Mouse (Mus musculus): ENCODE measurements around the gene Fsd2. TPM values are rescaled to one million over a fixed set of nuclear protein-coding genes. Genes with fewer than 3 reads are reported as not detected.

Gene Fsd2
- polyA plus RNA-seq, 1 experiment from 2014 or later = not detected

DNA sequence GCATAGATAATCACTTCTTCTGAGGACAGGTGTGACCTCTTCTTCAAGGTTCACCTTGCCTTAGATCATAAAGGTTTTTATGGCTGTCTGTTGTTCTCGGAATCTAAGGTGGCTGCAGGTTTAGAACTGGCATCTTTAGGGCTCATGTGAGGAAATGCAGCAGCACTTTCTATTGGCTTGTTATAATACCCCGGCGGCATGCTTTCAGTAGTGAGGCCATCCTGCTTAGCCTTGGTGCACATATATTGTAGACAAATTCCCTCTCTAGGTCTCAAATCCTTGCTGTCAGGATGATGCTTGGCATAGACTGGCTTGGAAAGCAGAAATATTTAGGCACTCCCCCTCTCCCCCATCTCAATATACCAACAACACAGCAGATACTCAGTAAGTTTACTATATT is 3.5 kb upstream of the Fsd2 start:
- Histone ChIP-seq H3K9me3 (replicated peaks) (no peaks in the 10 kb centered on the region), H3K27ac (replicated peaks) (no peak overlapping the region), H3K4me1 (peaks cover 16% of the 10 kb centered on the region), H3K4me3 (peak overlapping the region; percentile 65; the same call in 1 of the 2 replicates), H3K27me3 (ENCODE audit: low read depth, poor library complexity, severe bottlenecking) (no peaks in the 10 kb centered on the region), H3K36me3 (0 out of 2 replicates have a peak, but pooled peaks cover 5% of the 10 kb centered on the region)
- 93% methylated on average over 3 of the region's 3 CpGs for WGBS
- no peak for DNase-seq (ENCODE audit: low spot score)

DNA sequence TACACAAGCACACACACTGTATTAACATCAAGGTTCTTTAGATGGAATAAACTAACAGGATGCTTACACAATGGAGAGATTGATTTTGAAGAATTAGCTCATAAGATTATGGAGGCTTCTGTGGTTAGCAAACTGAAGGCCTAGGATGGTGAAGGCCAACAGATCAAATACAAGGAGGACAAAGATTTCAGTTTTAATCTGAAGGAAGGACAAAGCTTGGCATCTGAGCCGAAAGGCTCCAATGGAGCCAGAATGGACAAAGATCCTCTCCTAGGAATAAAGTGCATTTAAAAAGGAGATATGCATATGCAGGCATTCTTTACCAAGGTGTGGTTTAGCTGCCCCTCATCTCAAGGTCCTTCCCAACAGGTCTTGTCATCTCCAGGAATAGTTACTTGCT is 3.1 kb upstream of the Fsd2 start:
- Histone ChIP-seq H3K9me3 (replicated peaks) (no peaks in the 10 kb centered on the region), H3K27ac (replicated peaks) (no peak overlapping the region), H3K27me3 (ENCODE audit: low read depth, poor library complexity, severe bottlenecking) (no peaks in the 10 kb centered on the region), H3K4me1 (peaks cover 16% of the 10 kb centered on the region), H3K4me3 (no peak overlapping the region), H3K36me3 (0 out of 2 replicates have a peak, but pooled peaks cover 1% of the 10 kb centered on the region)
- 97% methylated on average over 1 of the region's 1 CpGs for WGBS
- no peak for DNase-seq (ENCODE audit: low spot score)

DNA sequence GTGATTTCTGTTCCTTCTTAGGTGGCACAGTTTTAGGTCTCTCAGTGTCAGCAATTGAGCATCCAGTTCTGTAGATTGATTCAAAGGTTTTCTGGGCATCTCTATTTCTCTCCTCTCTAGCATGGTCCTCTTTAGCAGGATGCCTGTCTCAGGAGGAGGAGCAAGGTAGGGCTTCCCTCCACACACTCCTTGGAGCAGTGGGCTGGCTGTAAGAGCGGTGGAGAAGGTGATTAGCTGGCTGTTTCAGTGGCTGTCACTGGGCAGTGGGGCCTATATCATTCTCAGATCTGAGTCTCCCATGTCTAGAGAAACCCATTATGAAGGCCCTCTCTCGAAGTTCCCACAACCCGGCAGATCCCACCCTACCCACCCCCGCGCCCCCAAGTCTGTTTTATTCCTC is 652 bp upstream of the Fsd2 start:
- DNase-seq (ENCODE audit: low spot score) = no peak
- no peak overlapping the region for H3K4me3 ChIP-seq
- H3K9me3 ChIP-seq (replicated peaks) = no peaks in the 10 kb centered on the region
- no peaks in the 10 kb centered on the region for H3K36me3 ChIP-seq
- no peaks in the 10 kb centered on the region for H3K27me3 ChIP-seq (ENCODE audit: low read depth, poor library complexity, severe bottlenecking)
- H3K4me1 ChIP-seq = peaks cover 10% of the 10 kb centered on the region
- 90% methylated on average over 5 of the region's 5 CpGs for WGBS
- H3K27ac ChIP-seq (replicated peaks) = no peak overlapping the region

DNA sequence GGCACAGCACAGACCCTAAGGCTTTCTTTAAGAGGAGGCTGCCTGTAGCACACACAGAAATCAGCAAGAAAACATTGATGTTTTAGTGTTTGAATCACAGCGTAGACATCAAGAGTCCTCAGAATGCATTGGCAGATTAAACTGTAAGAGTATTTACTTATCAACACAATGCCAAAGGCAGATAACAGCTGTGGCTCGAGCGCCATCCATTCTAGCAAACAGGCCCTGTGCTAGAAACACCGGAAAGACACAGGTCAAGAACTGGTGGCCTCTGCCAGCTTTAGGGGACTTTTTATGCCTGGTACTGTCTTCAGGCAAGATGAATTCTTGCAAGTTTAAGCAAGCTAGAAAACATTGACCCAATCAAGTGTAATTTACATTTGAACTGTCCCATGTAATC is 412 bp downstream of the Fsd2 start:
- 82% methylated on average over 4 of the region's 4 CpGs for WGBS
- H3K9me3 ChIP-seq (replicated peaks) = no peaks in the 10 kb centered on the region
- H3K4me3 ChIP-seq = no peak overlapping the region
- no peaks in the 10 kb centered on the region for H3K36me3 ChIP-seq
- no peak for DNase-seq (ENCODE audit: low spot score)
- no peaks in the 10 kb centered on the region for H3K27me3 ChIP-seq (ENCODE audit: low read depth, poor library complexity, severe bottlenecking)
- no peak overlapping the region for H3K27ac ChIP-seq (replicated peaks)
- 0 out of 2 replicates have a peak, but pooled peaks cover 2% of the 10 kb centered on the region for H3K4me1 ChIP-seq

DNA sequence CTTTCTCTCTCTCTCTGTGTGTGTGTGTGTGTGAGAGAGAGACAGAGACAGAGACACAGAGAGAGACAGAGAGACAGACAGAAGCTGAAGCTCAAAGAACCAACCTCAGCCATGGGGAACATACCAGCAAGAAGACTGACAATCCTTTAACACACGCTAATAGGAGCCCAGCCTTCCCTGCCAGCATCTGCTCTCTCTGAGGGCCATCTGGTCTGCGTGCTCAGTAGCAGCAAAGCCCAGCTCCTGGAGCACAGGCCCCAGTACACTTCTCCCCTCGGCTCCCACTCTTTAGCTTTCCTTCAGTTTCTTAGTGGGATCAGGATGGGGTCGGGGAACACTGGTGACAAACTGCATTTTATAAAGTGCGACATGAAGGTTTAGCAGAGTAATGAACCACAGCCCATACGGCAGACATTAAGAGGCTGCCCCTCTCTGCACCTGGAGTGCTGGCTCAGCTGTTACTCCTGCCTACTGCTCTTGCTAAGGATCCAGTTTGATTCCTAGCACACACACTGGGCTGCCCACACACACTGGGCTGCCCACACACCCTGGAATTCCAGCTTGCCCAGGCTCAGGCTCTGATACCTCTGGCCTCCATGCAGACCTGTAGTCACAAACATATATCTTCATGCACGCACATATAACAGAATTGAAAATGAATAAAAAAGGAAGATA is 1.2 kb downstream of the Fsd2 start:
- H3K27ac ChIP-seq (replicated peaks) = no peak overlapping the region
- H3K27me3 ChIP-seq (ENCODE audit: low read depth, poor library complexity, severe bottlenecking) = no peaks in the 10 kb centered on the region
- H3K36me3 ChIP-seq = no peaks in the 10 kb centered on the region
- H3K4me3 ChIP-seq = no peak overlapping the region
- 0 out of 2 replicates have a peak, but pooled peaks cover 2% of the 10 kb centered on the region for H3K4me1 ChIP-seq
- no peaks in the 10 kb centered on the region for H3K9me3 ChIP-seq (replicated peaks)
- no peak for DNase-seq (ENCODE audit: low spot score)
- 74% methylated on average over 7 of the region's 7 CpGs for WGBS

DNA sequence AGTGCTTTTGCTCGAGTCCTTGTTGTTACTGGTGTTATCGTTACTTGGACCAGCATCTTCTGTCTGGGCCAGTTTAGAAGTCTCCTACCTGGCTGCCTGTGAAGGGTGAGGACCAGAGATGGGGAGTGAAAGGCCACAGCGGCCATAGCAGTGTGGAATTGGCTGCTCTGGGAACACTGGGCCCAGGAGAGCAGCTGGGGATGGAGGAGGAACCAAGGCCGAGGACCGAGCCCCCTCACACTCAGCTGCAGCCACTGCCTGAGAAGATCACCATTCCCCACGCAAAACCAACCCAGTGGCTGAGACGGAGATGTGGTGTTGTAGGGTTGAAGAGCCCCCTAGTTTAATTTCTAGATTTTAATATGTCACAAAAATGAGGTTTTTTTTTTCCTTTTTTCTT is 2.0 kb downstream of the Fsd2 start:
- Histone ChIP-seq H3K4me1 (0 out of 2 replicates have a peak, but pooled peaks cover 2% of the 10 kb centered on the region), H3K27me3 (ENCODE audit: low read depth, poor library complexity, severe bottlenecking) (no peaks in the 10 kb centered on the region), H3K36me3 (no peaks in the 10 kb centered on the region), H3K9me3 (replicated peaks) (no peaks in the 10 kb centered on the region), H3K27ac (replicated peaks) (no peak overlapping the region), H3K4me3 (no peak overlapping the region)
- WGBS = 82% methylated on average over 7 of the region's 7 CpGs
- DNase-seq (ENCODE audit: low spot score) = no peak

DNA sequence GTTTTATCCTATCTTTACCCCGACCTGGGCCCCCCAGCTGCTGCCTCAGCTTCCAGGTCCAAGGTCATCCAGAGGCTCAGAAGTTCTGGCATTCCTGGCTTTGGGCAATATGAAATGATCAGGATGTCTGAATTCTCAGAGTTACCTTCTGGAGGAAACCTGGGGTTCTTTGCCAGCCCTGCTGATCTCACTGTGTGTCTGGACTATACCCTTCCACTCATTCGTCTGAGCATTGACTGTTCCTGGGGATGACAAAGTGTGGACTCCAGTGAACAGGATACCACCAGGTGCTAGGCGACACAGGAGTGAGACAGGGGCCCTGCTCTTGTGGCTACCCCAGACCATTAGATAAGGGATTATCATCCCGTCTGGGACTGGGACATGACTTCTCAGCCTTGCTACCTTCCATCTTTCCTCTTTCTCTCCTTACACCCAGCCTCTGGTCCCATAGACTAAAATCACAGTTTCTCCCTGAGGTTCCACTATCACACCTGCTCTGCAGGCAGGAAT is 3.2 kb downstream of the Fsd2 start:
- Histone ChIP-seq H3K27ac (replicated peaks) (no peak overlapping the region), H3K9me3 (replicated peaks) (no peaks in the 10 kb centered on the region), H3K36me3 (no peaks in the 10 kb centered on the region), H3K4me1 (0 out of 2 replicates have a peak, but pooled peaks cover 2% of the 10 kb centered on the region), H3K4me3 (no peak overlapping the region), H3K27me3 (ENCODE audit: low read depth, poor library complexity, severe bottlenecking) (no peaks in the 10 kb centered on the region)
- WGBS = 82% methylated on average over 4 of the region's 4 CpGs
- DNase-seq (ENCODE audit: low spot score) = no peak

DNA sequence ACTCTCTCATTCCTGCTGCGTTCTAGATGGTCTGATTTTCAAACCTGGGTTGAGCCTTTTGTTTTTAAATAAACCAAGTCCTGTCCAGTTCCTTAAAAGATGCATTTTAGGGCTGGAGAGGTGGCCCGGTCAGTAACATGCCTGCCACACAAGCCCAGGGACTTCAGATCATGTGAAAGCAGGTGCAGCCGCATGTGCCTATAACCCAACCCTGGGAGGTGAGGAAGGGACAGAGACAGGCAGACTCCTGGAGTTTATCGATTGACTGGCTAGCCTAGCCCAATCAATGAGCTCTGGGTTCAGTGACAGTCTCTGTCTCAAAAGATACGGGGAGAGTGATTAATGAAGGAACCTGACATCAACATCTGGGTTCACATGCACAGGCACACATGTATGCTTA is 5.5 kb downstream of the Fsd2 start:
- Histone ChIP-seq H3K27ac (replicated peaks) (no peak overlapping the region), H3K4me3 (no peak overlapping the region), H3K4me1 (no peaks in the 10 kb centered on the region), H3K9me3 (replicated peaks) (no peaks in the 10 kb centered on the region), H3K27me3 (ENCODE audit: low read depth, poor library complexity, severe bottlenecking) (no peaks in the 10 kb centered on the region), H3K36me3 (no peaks in the 10 kb centered on the region)
- WGBS = 86% methylated on average over 5 of the region's 5 CpGs
- DNase-seq (ENCODE audit: low spot score) = no peak

DNA sequence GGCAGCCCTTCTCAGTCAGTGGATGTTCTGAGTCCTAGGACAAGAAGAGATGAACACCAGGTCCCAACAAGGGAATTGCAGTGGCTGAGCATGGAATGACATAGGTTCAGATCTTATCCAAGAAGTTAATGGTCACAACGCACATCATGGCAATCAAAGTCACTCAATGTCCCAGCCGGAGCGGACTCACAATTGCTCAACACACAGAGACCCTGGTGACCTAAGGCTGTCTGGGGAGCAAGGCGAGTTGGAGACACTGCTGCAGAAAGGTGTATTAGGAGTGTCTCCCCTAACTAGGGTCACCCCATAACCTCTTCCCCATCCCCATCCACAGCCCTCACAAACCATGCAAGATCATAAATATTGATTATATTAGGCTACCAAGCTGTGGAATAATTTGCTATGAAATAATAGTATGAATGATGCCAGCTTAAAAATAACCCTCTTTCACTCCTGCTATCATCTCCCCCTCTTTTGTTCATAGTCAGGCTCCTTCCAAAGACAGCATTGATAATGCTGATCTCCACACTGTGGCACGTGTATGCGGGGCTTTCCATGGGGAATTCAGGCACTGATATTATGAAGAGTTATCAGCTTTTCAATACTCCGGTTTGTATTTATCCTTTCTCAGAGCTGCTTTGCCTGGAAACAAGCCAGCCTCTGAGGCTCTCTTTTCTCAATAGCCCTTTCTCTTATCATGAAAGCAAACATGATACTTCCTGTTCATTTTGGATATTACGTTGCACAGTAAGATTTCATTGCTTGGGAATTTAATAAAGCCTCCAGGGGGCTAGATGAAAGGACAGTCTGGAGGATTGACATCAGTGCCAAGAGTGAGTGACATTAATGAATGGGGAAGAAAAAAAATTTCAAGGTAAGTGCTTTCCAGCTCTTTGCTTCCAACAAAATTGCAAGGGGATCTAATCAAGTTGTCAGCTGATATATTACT is 6.4 kb downstream of the Fsd2 start:
- Histone ChIP-seq H3K27ac (replicated peaks) (no peak overlapping the region), H3K9me3 (replicated peaks) (no peaks in the 10 kb centered on the region)
- no peak for DNase-seq (ENCODE audit: low spot score)

DNA sequence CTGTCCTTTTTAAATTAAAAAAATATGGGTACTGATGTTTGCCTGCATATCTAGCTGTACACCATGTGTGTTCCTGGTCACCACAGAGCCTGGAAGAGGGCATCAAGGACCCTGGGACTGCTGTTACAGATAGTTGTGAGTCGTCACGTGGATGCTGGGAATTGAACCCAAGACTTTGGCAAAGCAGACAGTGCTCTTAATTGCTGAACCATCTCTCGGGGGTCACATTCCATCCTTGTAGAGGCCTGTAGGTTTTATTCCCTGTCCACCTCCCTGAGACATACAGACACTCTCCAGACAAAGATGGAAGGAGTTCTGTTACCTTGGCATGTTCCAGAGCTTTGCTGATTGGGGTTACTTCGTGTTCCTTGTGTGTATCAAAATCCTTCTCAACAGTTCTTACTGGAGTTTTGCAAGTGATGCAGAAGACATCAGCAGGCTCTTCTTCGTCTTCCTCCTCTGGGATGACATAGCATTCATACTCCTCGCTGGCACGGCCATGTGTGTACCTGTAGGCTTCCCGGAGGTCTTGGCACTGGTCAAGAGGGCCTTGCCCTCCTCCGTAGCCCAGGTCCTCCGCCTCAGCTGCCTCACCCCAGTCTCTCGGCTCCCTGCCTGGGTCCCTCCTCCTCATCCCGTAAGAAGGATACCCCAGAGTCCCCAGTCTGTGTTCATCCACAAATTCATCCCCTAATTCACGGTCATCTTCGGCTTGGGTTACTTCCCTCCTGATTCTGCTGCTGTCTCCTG is 7.3 kb downstream of the Fsd2 start:
- no peak for DNase-seq (ENCODE audit: low spot score)
- WGBS = 84% methylated on average over 14 of the region's 14 CpGs
- no peaks in the 10 kb centered on the region for H3K4me1 ChIP-seq
- no peaks in the 10 kb centered on the region for H3K36me3 ChIP-seq
- H3K27ac ChIP-seq (replicated peaks) = no peak overlapping the region
- H3K9me3 ChIP-seq (replicated peaks) = no peaks in the 10 kb centered on the region
- no peaks in the 10 kb centered on the region for H3K27me3 ChIP-seq (ENCODE audit: low read depth, poor library complexity, severe bottlenecking)
- no peak overlapping the region for H3K4me3 ChIP-seq

More for the DNA sequence above, 6.4 kb downstream of the Fsd2 start:
- H3K36me3 ChIP-seq = no peaks in the 10 kb centered on the region
- 86% methylated on average over 8 of the region's 8 CpGs for WGBS
- H3K27me3 ChIP-seq (ENCODE audit: low read depth, poor library complexity, severe bottlenecking) = no peaks in the 10 kb centered on the region
- H3K4me1 ChIP-seq = no peaks in the 10 kb centered on the region
- no peak overlapping the region for H3K4me3 ChIP-seq

DNA sequence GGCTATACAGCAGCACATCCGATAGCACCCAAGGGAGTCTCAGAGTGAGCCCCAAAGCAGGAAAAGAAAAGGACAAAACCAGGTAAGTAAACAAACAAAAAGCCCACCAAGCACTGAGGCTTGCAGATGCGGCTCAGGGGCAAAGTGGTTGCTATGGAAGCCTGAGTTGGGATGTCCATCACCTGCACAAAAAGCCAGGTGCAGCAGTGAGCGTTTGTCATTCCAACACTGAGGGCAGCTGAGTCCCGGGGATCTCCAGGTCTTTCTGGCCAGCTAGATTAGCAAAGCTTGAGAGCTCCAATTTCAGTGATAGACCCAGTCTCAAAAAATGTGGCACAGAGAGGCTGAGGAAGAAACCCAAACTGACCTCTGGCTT is 8.8 kb downstream of the Fsd2 start:
- Histone ChIP-seq H3K4me3 (no peak overlapping the region), H3K4me1 (peaks cover 5% of the 10 kb centered on the region; the same call in 1 of the 2 replicates), H3K27ac (replicated peaks) (no peak overlapping the region), H3K27me3 (ENCODE audit: low read depth, poor library complexity, severe bottlenecking) (no peaks in the 10 kb centered on the region), H3K36me3 (no peaks in the 10 kb centered on the region), H3K9me3 (replicated peaks) (no peaks in the 10 kb centered on the region)
- WGBS = 63% methylated on average over 4 of the region's 4 CpGs
- no peak for DNase-seq (ENCODE audit: low spot score)

DNA sequence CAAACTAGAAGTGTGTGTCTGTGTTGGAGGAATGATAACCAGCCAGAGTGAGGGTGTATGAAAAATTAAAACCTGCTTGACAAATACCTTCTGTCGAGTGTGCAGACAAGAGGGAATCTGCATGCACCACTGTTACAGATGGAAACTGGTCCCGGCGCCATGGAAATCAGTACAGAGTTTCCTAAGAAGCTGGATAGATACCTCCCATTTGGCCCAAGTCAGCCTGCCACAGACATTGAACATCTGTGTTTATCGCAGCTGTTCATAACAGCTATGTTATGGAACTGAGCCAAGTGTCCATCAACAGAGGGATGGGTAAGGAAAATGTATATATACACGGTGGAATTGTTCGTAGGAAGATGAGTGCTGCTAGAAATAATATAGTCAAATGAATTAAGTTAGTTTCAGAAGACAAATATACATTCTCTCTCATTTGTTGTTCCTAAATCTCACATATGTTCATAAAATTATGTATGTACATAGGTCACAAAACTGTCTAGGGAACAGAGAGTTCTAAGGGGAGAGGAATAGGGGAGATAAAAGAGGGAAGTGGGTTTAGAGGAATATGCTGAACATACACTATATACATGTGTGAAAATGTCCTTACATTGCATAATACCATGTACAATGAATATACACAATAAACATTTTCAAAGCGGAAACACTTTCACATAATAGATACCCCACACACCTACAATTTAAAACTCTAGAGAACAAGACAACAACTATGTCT is 9.3 kb downstream of the Fsd2 start:
- Histone ChIP-seq H3K36me3 (no peaks in the 10 kb centered on the region), H3K27me3 (ENCODE audit: low read depth, poor library complexity, severe bottlenecking) (no peaks in the 10 kb centered on the region), H3K4me3 (no peak overlapping the region), H3K9me3 (replicated peaks) (no peaks in the 10 kb centered on the region), H3K27ac (replicated peaks) (no peak overlapping the region), H3K4me1 (peaks cover 5% of the 10 kb centered on the region; the same call in 1 of the 2 replicates)
- WGBS = 89% methylated on average over 7 of the region's 7 CpGs
- DNase-seq (ENCODE audit: low spot score) = no peak
